Mouse (Mus musculus): ENCODE measurements around the gene Clec4b2.
"Not testable (repeated sequence)": the region's sequence is repeated elsewhere in the genome, so short reads cannot be mapped to it uniquely, and the experiment has no call there.

Clec4b2 gene

DNA sequence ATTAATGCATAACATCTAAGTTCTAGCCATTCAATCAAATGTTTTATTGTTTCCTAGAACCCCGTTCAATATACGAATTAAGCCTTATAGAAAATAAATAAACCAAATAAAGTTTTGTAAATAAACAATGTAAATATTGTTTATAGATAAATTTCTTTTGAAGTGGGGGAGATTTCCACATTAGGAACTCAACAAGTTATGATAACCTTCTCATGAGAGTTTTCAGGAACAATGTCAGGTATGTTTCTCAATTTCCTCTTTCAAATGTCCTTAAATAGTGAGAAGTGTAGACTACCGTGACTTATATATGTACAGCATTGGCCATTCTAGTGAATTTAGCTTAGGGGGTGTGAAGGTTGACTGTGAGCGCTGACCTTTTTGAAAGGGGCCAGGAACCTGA, at the start of gene Clec4b2:
Clec4b2 (plus strand) TSS at position 301 of the 400 bp plus-strand sequence.
- no peak for DNase-seq (ENCODE audit: low read depth)

DNA sequence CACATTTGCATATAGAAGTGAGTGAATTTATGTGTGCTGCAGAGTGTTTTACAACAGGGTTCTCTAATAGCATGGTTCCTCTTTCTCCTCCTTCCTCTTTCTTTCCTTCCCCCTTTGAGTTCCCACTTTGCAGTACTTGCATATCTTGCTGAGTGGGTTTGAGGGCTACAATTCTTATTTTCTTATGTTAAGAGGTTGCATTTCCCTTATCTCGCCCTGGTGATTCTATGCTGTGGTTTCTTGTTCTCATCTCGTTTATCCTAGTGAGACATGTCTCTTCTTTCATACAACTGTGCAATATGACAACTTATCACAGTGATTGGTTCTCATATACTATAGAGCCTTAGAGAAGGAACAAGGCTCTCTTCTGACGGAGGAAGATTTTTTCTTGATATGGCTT, 49.5 kb upstream of the Clec4b2 start:
- DNase-seq (ENCODE audit: low read depth) = no peak

DNA sequence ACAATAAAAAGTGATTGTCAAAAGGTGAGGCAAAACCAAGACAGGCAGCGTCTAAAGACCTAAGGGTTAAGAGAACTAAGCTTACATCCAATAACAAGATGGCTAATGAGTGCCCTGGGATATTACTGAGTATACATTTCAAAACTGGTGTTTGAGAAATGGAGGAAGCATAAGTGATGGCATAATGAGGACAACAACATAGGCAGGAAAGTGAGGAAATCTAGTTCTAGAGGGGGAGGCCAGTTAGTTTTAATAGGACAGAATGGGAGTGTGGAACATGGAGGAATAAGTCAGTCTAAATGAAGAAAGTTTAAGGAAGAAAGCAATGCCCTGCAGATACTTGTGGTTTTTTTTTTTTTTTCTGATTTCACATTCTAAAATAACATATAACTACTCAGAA, 45.5 kb upstream of the Clec4b2 start:
- DNase-seq (ENCODE audit: low read depth) = no peak

DNA sequence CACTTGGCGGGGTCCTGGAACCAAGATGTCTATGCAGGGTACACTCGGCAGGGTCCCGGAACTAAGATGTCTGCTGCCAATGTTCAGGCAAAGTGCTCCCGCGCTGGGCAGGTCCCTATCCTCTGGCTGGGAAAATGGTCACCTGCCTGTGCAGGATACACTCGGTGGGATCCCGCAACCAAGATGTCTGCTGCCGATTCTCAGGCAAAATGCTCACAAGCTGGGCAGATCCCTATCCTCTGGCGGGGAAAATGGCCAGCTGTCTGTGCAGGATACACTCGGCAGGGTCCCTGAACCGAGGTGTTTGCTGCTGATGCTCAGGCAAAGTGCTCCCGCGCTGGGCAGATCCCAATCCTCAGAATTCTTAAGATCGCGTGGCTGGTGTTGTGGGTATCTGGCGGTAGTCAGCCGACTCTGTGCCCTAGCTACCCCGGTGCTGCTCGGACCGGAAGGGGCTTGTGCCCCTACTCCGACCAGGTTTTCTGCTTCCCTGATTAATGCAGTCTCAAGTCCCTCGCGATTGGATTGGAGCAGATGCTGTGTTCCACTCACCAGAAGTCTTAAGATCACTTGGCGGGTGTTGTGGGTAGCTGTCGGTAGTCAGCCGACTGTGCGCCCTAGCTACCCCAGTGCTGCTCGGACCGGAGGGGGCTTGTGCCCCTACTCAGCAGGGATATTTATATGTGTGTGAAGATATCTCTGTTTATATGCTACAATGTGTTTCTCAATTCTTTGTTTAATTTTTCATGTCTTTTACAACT, 34.7 kb upstream of the Clec4b2 start:
- not testable (repeated sequence) for DNase-seq (ENCODE audit: low read depth)

DNA sequence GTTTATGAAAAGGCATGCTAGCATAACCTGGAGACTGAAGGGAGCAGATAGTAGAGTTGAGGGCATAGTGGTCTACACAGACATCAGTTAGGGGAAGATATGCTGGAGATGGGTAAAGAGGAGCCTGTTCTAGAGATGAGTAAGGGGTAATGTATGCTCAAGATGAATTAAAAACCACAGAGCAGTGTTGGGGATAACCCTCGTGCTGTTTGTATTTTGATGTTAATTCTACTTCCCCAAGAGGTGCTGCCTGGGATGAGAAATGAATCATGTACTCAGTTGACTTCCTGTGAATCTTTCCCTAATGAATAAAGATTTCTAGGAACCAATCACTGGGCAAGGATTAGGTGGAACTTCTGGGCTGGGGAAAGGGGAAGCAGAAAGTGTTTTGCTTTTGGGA, 2.6 kb upstream of the Clec4b2 start:
- DNase-seq (ENCODE audit: low read depth) = no peak

DNA sequence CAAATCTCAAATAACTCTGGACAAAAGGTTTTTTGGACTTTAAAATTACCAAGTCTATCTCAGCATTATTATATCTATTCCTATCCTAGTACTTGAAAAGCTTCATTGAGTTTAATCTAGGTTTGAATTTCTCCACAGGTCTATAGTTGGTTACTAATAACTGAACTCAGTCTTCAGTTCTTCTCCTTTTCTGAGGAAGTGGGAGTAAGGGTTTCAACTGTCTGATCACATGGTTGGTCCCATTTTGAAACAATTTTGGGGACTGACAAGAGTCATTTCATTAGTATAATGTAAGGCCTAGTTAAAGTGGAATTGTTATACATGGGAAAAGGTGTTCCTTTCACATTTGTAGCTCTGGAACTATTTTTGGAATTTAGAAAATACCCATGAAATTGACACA, 1.7 kb upstream of the Clec4b2 start:
- DNase-seq (ENCODE audit: low read depth) = no peak

DNA sequence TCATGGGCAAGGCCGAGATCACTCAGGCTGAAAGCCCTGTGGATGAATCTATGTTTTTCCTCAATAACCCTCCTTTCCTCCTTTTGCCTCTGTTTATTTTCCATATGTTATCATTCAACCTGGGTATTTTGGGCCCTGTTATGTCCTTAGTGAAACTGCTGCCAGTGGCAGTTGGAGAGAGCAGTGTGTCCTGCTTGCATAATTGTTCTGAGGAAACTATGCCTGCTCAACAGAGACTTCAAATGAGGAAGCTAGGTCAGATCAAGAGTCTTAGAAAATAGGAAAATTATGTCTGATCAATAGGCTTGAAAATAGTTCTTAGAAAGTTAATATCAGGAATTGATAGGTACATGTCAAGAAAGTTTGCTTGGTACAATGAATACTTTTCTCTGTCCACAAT, 2.9 kb downstream of the Clec4b2 start:
- DNase-seq (ENCODE audit: low read depth) = no peak

DNA sequence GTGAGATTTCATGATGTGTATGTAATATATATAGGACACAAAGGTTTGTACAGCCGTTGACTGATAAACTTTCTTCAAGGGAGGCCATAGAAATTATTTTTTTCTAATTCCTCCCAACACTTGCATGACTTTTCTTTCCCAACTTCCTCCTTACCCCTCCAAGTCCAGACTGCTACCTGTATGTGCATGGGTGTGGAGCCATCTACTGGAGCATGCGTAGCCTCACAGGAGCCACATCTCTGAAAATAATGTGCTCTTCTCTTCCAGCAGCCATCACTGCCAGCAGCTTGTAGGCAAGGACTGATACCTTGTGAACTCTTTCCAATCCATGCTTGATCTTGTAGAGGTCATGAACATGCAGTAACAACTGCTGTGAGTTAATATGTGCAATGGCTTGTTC, 12.2 kb downstream of the Clec4b2 start:
- not testable (repeated sequence) for DNase-seq (ENCODE audit: low read depth)

DNA sequence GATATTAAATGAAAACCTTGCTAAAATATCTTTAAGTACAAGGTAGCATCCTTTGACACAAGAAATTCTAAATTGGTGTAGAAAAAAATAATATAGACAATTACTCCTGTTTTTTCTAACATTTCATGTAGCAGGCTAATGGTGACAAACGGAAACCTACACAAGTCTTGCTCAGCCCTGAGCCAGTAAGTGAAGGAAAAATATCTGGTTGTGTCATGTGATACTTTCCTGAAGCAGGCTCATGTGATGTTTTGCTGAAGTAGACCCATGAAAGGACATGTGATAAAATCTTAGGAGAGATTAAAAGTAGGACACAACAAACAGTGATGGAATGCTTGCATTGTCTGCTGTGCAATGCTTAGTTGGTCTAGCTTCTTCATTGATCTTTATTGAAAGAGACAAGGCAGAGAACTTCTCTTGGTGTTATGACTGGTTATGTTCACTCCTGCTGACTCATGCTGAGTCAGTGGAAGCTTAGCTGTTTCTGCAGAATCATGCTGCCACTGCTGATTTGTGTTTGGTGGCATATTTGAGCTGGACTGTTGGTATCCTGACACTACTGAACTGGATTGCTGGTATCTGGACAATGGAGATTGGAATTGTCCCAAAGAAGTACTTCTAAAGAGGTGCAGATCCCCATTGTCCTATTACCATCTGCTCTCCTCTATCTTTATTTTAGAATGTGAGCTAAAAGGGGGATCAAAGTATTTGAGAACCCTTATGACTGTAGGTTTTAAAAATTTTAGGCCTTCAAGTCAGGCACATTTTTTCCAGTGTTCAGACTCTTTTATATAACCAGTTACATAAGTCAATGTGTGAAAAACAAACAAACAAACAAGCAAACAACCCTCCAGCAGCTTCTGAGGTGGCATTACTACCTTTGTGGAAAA, 34.7 kb downstream of the Clec4b2 start:
- no peak for DNase-seq (ENCODE audit: low read depth)

DNA sequence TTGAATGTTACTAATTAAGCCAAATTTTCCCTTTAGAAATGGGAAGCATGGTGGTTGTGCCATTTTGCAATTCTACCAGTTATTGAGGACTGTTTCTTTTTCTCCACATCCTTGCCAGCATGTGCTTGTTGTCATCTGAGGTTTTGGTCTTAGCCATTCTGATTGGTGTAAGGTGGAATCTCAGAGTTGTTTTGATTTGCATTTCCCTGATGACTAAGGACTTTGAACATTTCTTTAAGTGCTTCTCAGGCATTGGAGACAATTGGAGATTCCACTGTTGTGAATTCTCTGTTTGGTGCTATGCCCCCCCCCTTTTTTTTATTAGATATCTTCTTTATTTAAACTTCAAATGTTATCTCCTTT, 35.4 kb downstream of the Clec4b2 start:
- DNase-seq (ENCODE audit: low read depth) = not testable (repeated sequence)

DNA sequence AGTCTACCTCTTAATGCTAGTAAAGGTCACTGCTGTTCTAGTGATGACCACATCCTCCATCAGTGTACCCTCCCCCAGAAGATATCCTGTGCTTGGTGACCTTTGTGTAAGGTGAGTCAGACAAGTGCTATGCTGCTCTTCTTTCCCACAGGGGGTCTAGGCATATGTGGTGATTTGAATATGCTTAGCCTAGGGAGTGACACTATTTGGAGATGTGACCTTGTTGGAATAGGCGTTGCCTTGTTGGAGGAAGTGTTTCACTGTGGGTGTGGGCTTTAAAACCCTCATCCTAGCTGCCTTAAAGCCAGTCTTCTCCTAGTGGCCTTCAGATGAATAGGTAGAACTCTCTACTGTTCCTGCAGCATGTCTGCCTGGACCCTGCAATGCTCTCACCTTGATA, 39.0 kb downstream of the Clec4b2 start:
- no peak for DNase-seq (ENCODE audit: low read depth)

DNA sequence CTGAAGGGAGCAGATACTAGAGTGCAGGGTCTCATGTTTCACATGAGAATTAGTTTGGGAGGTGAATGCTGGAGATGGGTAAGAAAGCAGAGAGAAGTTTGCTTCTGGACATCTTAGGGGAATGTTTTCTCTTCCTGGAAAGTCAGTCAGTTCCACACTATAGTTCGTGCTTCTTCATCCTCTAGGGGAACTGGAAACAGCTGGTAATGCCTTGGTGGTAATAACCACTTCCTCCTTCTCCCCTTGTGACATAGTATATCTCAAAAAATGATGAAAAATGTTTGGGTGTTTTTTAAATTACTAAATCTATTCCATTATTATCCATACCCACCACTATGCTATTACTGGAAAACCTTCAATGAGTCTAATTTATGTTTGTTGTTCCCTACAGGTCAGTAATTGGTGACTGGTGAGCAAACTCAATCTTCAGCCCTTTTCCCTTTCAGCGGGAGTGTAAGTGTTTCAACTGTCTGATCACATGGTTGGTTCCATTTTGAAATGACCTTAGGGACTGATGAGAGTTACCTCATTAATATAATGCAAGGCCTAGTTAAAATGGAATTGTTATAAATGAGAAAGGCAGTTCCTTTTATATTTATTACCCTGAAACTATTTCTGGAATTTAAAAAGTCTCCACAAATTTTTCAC, 55.0 kb downstream of the Clec4b2 start:
- no peak for DNase-seq (ENCODE audit: low read depth)

DNA sequence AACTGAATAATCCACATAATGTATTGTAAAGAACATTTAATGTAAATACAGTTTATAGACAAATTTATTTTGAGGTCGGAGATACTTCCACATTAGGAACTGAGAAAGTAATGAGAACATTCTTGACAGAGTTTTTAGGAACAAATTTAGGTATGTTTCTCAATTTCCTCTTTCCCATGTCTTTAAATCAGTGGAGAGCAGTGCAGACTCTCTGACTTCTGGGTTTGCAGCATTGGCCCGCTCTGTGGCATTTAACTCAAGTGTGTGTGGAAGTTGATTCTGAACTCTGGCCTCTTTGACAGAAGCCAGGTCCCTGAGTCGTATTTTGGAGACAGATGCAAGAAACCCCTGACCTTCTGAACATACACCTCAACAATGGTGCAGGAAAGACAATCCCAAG, 57.0 kb downstream of the Clec4b2 start, which contains the start of gene Clec4n:
Clec4n (plus strand) TSS at position 200 of the 400 bp plus-strand sequence.
- no peak for DNase-seq (ENCODE audit: low read depth)

DNA sequence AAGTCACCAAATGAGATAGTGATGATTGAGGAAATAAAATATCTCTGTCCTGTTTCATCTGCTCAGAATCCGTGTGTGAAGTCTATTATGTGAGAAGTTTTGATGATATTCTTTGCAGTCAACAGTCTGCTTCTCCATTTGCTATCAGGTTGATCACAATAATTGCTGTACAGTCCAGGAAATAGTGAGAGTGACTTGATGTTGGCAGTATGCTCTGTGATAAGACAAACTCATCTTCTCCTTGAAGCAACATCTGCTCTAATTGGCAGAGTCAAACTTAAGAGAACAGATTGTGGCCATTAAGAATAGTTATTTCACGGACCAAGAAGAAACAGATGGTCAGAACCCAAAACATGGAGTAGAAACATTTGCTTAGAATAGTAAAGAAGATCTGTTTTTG, 58.5 kb downstream of the Clec4b2 start:
- no peak for DNase-seq (ENCODE audit: low read depth)

DNA sequence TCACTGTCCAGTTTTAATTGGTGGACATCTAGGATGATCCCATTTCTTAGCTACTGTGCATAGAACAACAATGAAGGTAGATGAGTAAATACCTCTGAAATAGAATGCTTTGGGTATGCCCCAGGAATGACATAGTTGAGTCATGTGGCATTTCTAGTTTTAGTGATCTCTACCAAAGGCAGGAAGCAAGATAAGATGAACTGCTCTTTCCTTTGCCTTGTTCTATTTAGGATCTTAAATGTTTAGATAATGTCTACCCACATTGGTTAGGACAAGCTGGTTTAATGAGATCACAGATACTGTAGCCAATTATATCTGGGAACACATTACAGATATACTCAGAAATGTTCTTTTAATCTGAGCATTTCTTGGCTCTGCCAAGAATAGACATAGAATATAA, 64.9 kb downstream of the Clec4b2 start:
- DNase-seq (ENCODE audit: low read depth) = no peak

DNA sequence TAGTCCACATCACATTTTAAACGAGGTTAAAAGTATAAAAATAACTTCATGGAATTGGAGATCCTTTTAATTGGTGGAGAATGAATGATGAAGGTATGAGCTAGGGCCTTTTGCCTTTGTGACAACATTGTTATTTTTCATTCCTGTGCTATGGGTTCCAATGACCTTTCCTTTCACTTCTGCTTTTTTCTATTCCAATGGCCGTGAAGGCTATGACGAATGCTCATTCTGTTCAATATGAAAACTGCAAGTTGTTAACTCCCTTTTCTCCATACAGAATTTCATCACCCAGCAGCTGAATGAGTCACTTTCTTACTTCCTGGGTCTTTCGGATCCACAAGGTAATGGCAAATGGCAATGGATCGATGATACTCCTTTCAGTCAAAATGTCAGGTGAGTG, 71.5 kb downstream of the Clec4b2 start:
- DNase-seq (ENCODE audit: low read depth) = no peak

DNA sequence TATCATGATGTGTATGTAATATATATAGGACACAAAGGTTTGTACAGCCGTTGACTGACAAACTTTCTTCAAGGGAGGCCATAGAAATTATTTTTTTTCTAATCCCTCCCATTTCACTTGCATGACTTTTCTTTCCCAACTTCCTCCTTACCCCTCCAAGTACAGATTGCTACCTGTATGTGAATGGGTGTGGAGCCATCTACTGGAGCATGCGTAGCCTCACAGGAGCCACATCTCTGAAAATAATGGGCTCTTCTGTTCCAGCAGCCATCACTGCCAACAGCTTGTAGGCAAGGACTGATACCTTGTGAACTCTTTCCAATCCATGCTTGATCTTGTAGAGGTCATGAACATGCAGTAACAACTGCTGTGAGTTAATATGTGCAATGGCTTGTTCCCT, 76.2 kb downstream of the Clec4b2 start:
- DNase-seq (ENCODE audit: low read depth) = not testable (repeated sequence)

DNA sequence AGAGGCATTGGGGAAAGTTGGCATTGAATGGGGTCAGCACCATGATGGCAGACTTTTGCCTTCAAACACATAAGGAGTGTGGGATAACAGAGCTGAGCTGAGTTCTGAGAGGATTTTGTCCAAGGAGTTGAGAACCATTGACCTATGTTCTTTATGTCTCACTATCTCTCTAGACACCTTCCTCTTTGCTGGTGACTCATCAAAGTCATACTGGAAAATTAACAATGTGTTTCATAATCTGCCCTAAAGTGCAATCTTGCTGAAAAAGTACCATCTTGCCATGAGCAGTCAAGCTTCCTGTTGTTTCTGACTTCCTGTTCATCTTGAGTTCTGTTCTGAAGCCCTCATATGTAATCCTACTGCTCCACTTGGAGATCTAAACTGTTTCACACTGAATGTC, 80.0 kb downstream of the Clec4b2 start:
- no peak for DNase-seq (ENCODE audit: low read depth)

Measured in fibroblast of lung, adult 2 months (primary cell).